In genomic region chr9:57146451-57147066, GRCm38 (mm10) we compare ENCODE assay signal across 9 mouse cellular contexts. TPM values are rescaled to one million over a fixed set of nuclear protein-coding genes. Genes with fewer than 3 reads are reported as not detected.
A peak's percentile ranks its signal among the peaks of the same experiment; 100 is the strongest.
DNase-seq lines count a peak whose midpoint lies in the region; ATAC-seq and TF ChIP-seq lines count a peak whose summit lies in the region.
"Had no signal": no experiment of that assay in that cellular context is flagged by ENCODE, and none has a peak within 500 bp of the region (broad histone marks: within the 10 kb centered on the region; RNA-seq: fewer than 3 reads in every experiment).

No protein-coding gene starts in this region.

- no peak for TF ChIP-seq CTCF in left cerebral cortex, adult 2 months (IDR thresholded peaks at IDR 0.05)

- ATAC-seq in forebrain, embryonic 13.5 days: no peak
- ATAC-seq in forebrain, embryonic 11.5 days (replicated peaks; ENCODE audit: low FRiP score): no peak
- no peak for ATAC-seq in liver, embryonic 15.5 days (ENCODE audit: insufficient read depth)
- ATAC-seq: inflammation-experienced regulatory T-cells, adult 6 months had no signal

- H3K9me3 ChIP-seq in forebrain, embryonic 13.5 days (replicated peaks): no peaks in the 10 kb centered on the region
- H3K9me3 ChIP-seq in forebrain, embryonic 11.5 days (ENCODE audit: control insufficient read depth, low read length): no peaks in the 10 kb centered on the region
- H3K9me3 ChIP-seq in liver, embryonic 15.5 days (replicated peaks): no peaks in the 10 kb centered on the region

- no peak overlapping the region for H3K27ac ChIP-seq in forebrain, embryonic 13.5 days
- H3K27ac ChIP-seq in forebrain, embryonic 11.5 days (ENCODE audit: low read depth, low read length): no peak overlapping the region
- H3K27ac ChIP-seq in left cerebral cortex, adult 2 months: no peak overlapping the region
- no peak overlapping the region for H3K27ac ChIP-seq in brown adipose tissue, adult 24 weeks (replicated peaks; ENCODE audit: low read depth, low read length)
- no peak overlapping the region for H3K27ac ChIP-seq in liver, embryonic 15.5 days (replicated peaks)

- no peak overlapping the region for H3K9ac ChIP-seq in forebrain, embryonic 13.5 days
- no peak overlapping the region for H3K9ac ChIP-seq in forebrain, embryonic 11.5 days (ENCODE audit: low read length)
- H3K9ac ChIP-seq in liver, embryonic 15.5 days: no peak overlapping the region

- peak overlapping the region; percentile 71; the same call in 1 of the 2 replicates for H3K4me2 ChIP-seq in forebrain, embryonic 13.5 days
- H3K4me2 ChIP-seq in forebrain, embryonic 11.5 days (ENCODE audit: low read depth, low read length, severe bottlenecking): no peak overlapping the region
- 0 out of 2 replicates have a peak overlapping the region, but pooled peaks have one; percentile 81 for H3K4me2 ChIP-seq in liver, embryonic 15.5 days

- WGBS in forebrain, embryonic 13.5 days: 85% methylated on average over 17 of the region's 17 CpGs
- 83% methylated on average over 17 of the region's 17 CpGs for WGBS in forebrain, embryonic 11.5 days
- WGBS in liver, embryonic 15.5 days (ENCODE audit: insufficient replicate concordance): 76% methylated on average over 17 of the region's 17 CpGs

- H3K36me3 ChIP-seq in forebrain, embryonic 13.5 days (ENCODE audit: poor library complexity, severe bottlenecking): peaks cover 23% of the 10 kb centered on the region
- no peaks in the 10 kb centered on the region for H3K36me3 ChIP-seq in forebrain, embryonic 11.5 days (ENCODE audit: control insufficient read depth, insufficient read depth, low read length)
- peaks cover 9% of the 10 kb centered on the region for H3K36me3 ChIP-seq in liver, embryonic 15.5 days (replicated peaks)

- H3K4me1 ChIP-seq in forebrain, embryonic 13.5 days: peaks cover 20% of the 10 kb centered on the region
- H3K4me1 ChIP-seq in forebrain, embryonic 11.5 days (replicated peaks; ENCODE audit: control insufficient read depth, insufficient read depth, low read length): 0 out of 2 replicates have a peak, but pooled peaks cover 2% of the 10 kb centered on the region
- peaks cover 10% of the 10 kb centered on the region for H3K4me1 ChIP-seq in brown adipose tissue, adult 24 weeks (ENCODE audit: control insufficient read depth, insufficient read depth, insufficient read length, low read length)
- H3K4me1 ChIP-seq in liver, embryonic 15.5 days (replicated peaks): peaks cover 21% of the 10 kb centered on the region

- H3K27me3 ChIP-seq in forebrain, embryonic 13.5 days: no peaks in the 10 kb centered on the region
- no peaks in the 10 kb centered on the region for H3K27me3 ChIP-seq in forebrain, embryonic 11.5 days (ENCODE audit: control insufficient read depth, insufficient read depth, low read length)
- H3K27me3 ChIP-seq in liver, embryonic 15.5 days: no peaks in the 10 kb centered on the region

- no peak for DNase-seq in forebrain, embryonic 11.5 days (ENCODE audit: low spot score)
- DNase-seq in left cerebral cortex, adult 2 months (ENCODE audit: extremely low spot score in 1 of 2, low spot score in 2 of 2): no peak
- no peak for DNase-seq in left cerebral cortex, postnatal 10 days (ENCODE audit: extremely low spot score in 1 of 2, low spot score in 2 of 2)
- no peak for DNase-seq in spleen, postnatal 36 days (ENCODE audit: low spot score in 2 of 2)
- no peak for DNase-seq in adrenal gland, adult 18-20 months (ENCODE audit: low spot score in 2 of 2)

- intact Hi-C loops in left cerebral cortex, adult 2 months (cut with DNase I): no loop called here
- intact Hi-C loops in left cerebral cortex, postnatal 10 days (cut with DNase I): no loop called here

- H3K4me3 ChIP-seq in forebrain, embryonic 13.5 days: peak overlapping the region; percentile 51
- H3K4me3 ChIP-seq in forebrain, embryonic 11.5 days (ENCODE audit: low read depth, low read length): no peak overlapping the region
- H3K4me3 ChIP-seq in left cerebral cortex, adult 2 months: peak overlapping the region; percentile 68; the same call in 1 of the 2 replicates
- H3K4me3 ChIP-seq in brown adipose tissue, adult 24 weeks (ENCODE audit: insufficient read depth, low read depth, low read length): 0 out of 2 replicates have a peak overlapping the region, but pooled peaks have one; percentile 72
- H3K4me3 ChIP-seq in liver, embryonic 15.5 days (replicated peaks): no peak overlapping the region; the same call in 1 of the 2 replicates

RNA-seq across cellular contexts. Expression of gene Neil1, which starts 1.5 kb away (rescaled TPM):
- 6.5 and 8.2 TPM in 2 replicates for polyA plus RNA-seq in forebrain, embryonic 13.5 days (2015; fragmentation: Nextera tagmentation; extraction: Ambion mirVana)
- 5.2 and 5.4 TPM in 2 replicates for polyA plus RNA-seq in forebrain, embryonic 11.5 days (2014; fragmentation: Nextera tagmentation; extraction: Ambion mirVana)
- total RNA-seq in left cerebral cortex, adult 2 months (2021): 10 to 100 TPM in 1 of 2 experiments, 1 to 10 TPM in 1; 9.9 to 10.5 TPM
- total RNA-seq in left cerebral cortex, postnatal 10 days (2021): 1 to 10 TPM; 7.6 to 8.0 TPM
- polyA plus RNA-seq in brown adipose tissue, adult 24 weeks (2012; ENCODE audit: insufficient read depth, insufficient read length, missing spikeins): 9.9 and 10.9 TPM in 2 replicates
- 1.6 and 2.0 TPM in 2 replicates for polyA plus RNA-seq in liver, embryonic 15.5 days (2015; fragmentation: Nextera tagmentation; extraction: Ambion mirVana)
- total RNA-seq in adrenal gland, adult 18-20 months (2021): 10 to 100 TPM in 1 of 2 experiments, 1 to 10 TPM in 1; 8.2 to 11.1 TPM

RNA-seq across cellular contexts. Expression of gene Commd4, which starts 11.6 kb away (rescaled TPM):
- polyA plus RNA-seq in forebrain, embryonic 13.5 days (2015; fragmentation: Nextera tagmentation; extraction: Ambion mirVana): 155 and 164 TPM in 2 replicates
- polyA plus RNA-seq in forebrain, embryonic 11.5 days (2014; fragmentation: Nextera tagmentation; extraction: Ambion mirVana): 87.1 and 99.0 TPM in 2 replicates
- 10 to 100 TPM; 84.1 to 93.1 TPM for total RNA-seq in left cerebral cortex, adult 2 months (2021)
- total RNA-seq in left cerebral cortex, postnatal 10 days (2021): 10 to 100 TPM; 81.8 to 90.4 TPM
- 65.1 and 89.8 TPM in 2 replicates for polyA plus RNA-seq in brown adipose tissue, adult 24 weeks (2012; ENCODE audit: insufficient read depth, insufficient read length, missing spikeins)
- 48.4 and 52.7 TPM in 2 replicates for polyA plus RNA-seq in liver, embryonic 15.5 days (2015; fragmentation: Nextera tagmentation; extraction: Ambion mirVana)
- 10 to 100 TPM; 52.3 to 57.6 TPM for total RNA-seq in adrenal gland, adult 18-20 months (2021)

RNA-seq across cellular contexts. Expression of gene Man2c1, which starts 16.1 kb away (rescaled TPM):
- 51.6 and 54.3 TPM in 2 replicates for polyA plus RNA-seq in forebrain, embryonic 13.5 days (2015; fragmentation: Nextera tagmentation; extraction: Ambion mirVana)
- polyA plus RNA-seq in forebrain, embryonic 11.5 days (2014; fragmentation: Nextera tagmentation; extraction: Ambion mirVana): 37.6 and 41.3 TPM in 2 replicates
- 100 to 1,000 TPM; 150 to 175 TPM for total RNA-seq in left cerebral cortex, adult 2 months (2021)
- total RNA-seq in left cerebral cortex, postnatal 10 days (2021): 100 to 1,000 TPM; 140 to 148 TPM
- 33.1 and 72.3 TPM in 2 replicates for polyA plus RNA-seq in brown adipose tissue, adult 24 weeks (2012; ENCODE audit: insufficient read depth, insufficient read length, missing spikeins)
- polyA plus RNA-seq in liver, embryonic 15.5 days (2015; fragmentation: Nextera tagmentation; extraction: Ambion mirVana): 16.5 and 17.0 TPM in 2 replicates
- 100 to 1,000 TPM; 108 to 151 TPM for total RNA-seq in adrenal gland, adult 18-20 months (2021)

Comparison
In these comparisons a context has a peak if more than half of its experiments do, and no peak if none do; other contexts are left out.
1. H3K4me3 ChIP-seq: peak in forebrain, embryonic 13.5 days (single experiment), left cerebral cortex, adult 2 months (single experiment) and brown adipose tissue, adult 24 weeks (single experiment); none in forebrain, embryonic 11.5 days (single experiment) and liver, embryonic 15.5 days (single experiment).